Comparison of ENCODE assay signal across 21 mouse cellular contexts in genomic region chr2:18936446-18936845, GRCm38 (mm10).
DNase-seq lines count a peak whose midpoint lies in the region; ATAC-seq and TF ChIP-seq lines count a peak whose summit lies in the region.
"Had no signal": no experiment of that assay in that cellular context is flagged by ENCODE, and none has a peak within 500 bp of the region (broad histone marks: within the 10 kb centered on the region; RNA-seq: fewer than 3 reads in every experiment).

No protein-coding gene starts in this region.

- H3K79me2 ChIP-seq in MEL (ENCODE audit: control insufficient read depth, insufficient read depth, low read length, poor library complexity) = peaks cover 5% of the 10 kb centered on the region

- H3K27ac ChIP-seq in heart, embryonic 10.5 days = peak overlapping the region; percentile 70
- H3K27ac ChIP-seq in MEL (ENCODE audit: control insufficient read depth, low read depth, low read length) = peak overlapping the region; percentile 93
- peak overlapping the region; percentile 85 for H3K27ac ChIP-seq in liver, embryonic 16.5 days (ENCODE audit: low read length)
- H3K27ac ChIP-seq: embryonic facial prominence, embryonic 13.5 days; gastrocnemius, adult 2 months; hindbrain, embryonic 13.5 days; midbrain, embryonic 12.5 days had no signal

- no peaks in the 10 kb centered on the region for H3K9me3 ChIP-seq in heart, embryonic 10.5 days
- no peaks in the 10 kb centered on the region for H3K9me3 ChIP-seq in MEL (replicated peaks; ENCODE audit: insufficient read depth, low read length)
- no peaks in the 10 kb centered on the region for H3K9me3 ChIP-seq in liver, embryonic 16.5 days (replicated peaks; ENCODE audit: control insufficient read depth, low read length)
- H3K9me3 ChIP-seq: embryonic facial prominence, embryonic 13.5 days; hindbrain, embryonic 13.5 days; midbrain, embryonic 12.5 days had no signal

- peak in 1 of 2 experiments; percentile 22; a peak in 1 of 4 replicates for TF ChIP-seq EP300 in MEL (IDR thresholded peaks at IDR 0.05; ENCODE audit: low read depth in 1 of 2, low read length in 2 of 2)

- peaks cover 62% of the 10 kb centered on the region for H3K4me1 ChIP-seq in heart, embryonic 10.5 days
- H3K4me1 ChIP-seq in MEL (ENCODE audit: control insufficient read depth in 1 of 2, insufficient read depth in 2 of 2, low read length in 2 of 2) = peaks cover 33 to 54% of the 10 kb centered on the region in 2 experiments
- peaks cover 73% of the 10 kb centered on the region for H3K4me1 ChIP-seq in liver, embryonic 16.5 days (ENCODE audit: control insufficient read depth, low read depth, low read length)

- no peak for ATAC-seq in liver, embryonic 16.5 days (ENCODE audit: low read depth)
- no peak for ATAC-seq in cerebellum, adult (ENCODE audit: insufficient number of reproducible peaks, low FRiP score, low TSS enrichment)
- ATAC-seq: forebrain, embryonic 14.5 days; Patski had no signal

- WGBS in heart, embryonic 10.5 days = 88% methylated on average over 7 of the region's 7 CpGs
- WGBS in liver, embryonic 16.5 days (ENCODE audit: insufficient replicate concordance) = 43% methylated on average over 7 of the region's 7 CpGs

- no peak for TF ChIP-seq POLR2A in MEL (IDR thresholded peaks at IDR 0.05; ENCODE audit: control insufficient read depth in 1 of 2, insufficient read depth in 1 of 2, low read depth in 1 of 2, low read length in 2 of 2, poor library complexity in 1 of 2)

- peak overlapping the region; percentile 44 for H3K9ac ChIP-seq in MEL (ENCODE audit: control insufficient read depth, low read depth, low read length, poor library complexity, severe bottlenecking)
- H3K9ac ChIP-seq in liver, embryonic 16.5 days (ENCODE audit: low read depth, low read length) = peak overlapping the region; percentile 28; the same call in 1 of the 2 replicates
- H3K9ac ChIP-seq: embryonic facial prominence, embryonic 13.5 days; hindbrain, embryonic 13.5 days; midbrain, embryonic 12.5 days had no signal

- peak; percentile 14; the same call in 1 of the 2 replicates for TF ChIP-seq RAD21 in MEL (IDR thresholded peaks at IDR 0.05; ENCODE audit: low read depth, low read length)

- no peak for DNase-seq in heart, embryonic 10.5 days (ENCODE audit: low spot score)
- no peak for DNase-seq in heart, adult 18-20 months
- DNase-seq in MEL (ENCODE audit: low read depth, low spot score) (peak; percentile 75), liver (peak; percentile 59)
- no peak for DNase-seq in natural killer cell, adult 2 months (ENCODE audit: low spot score in 2 of 2)
- DNase-seq: cerebellum, adult 8-10 months; cerebellum, postnatal 36 days; embryo, embryonic 11 days; gastrocnemius, adult 2 months; kidney, adult 9 months; kidney, postnatal 14 days; lung, adult 18-20 months; lung, postnatal 10 days; thymus, postnatal 25 days had no signal

- no peaks in the 10 kb centered on the region for H3K36me3 ChIP-seq in heart, embryonic 10.5 days
- peaks cover 0 to 49% of the 10 kb centered on the region in 2 experiments; a peak in 2 of 4 replicates for H3K36me3 ChIP-seq in MEL (ENCODE audit: control insufficient read depth in 1 of 2, insufficient read depth in 2 of 2, low read length in 2 of 2)
- H3K36me3 ChIP-seq in liver, embryonic 16.5 days (ENCODE audit: control insufficient read depth, insufficient read depth) = no peaks in the 10 kb centered on the region
- H3K36me3 ChIP-seq: embryonic facial prominence, embryonic 13.5 days; hindbrain, embryonic 13.5 days; midbrain, embryonic 12.5 days had no signal

- no peak overlapping the region for H3K4me3 ChIP-seq in heart, embryonic 10.5 days
- H3K4me3 ChIP-seq in MEL (ENCODE audit: control insufficient read depth in 1 of 2, insufficient read depth in 1 of 2, low read depth in 2 of 2, low read length in 2 of 2) = peak overlapping the region in 1 of 2 experiments; percentile 5; a peak in 1 of 4 replicates
- H3K4me3 ChIP-seq in liver, embryonic 16.5 days (ENCODE audit: low read depth, low read length) = no peak overlapping the region
- H3K4me3 ChIP-seq: embryonic facial prominence, embryonic 13.5 days; gastrocnemius, adult 2 months; hindbrain, embryonic 13.5 days; midbrain, embryonic 12.5 days had no signal

- H3K4me2 ChIP-seq in liver, embryonic 16.5 days (ENCODE audit: low read depth, low read length) = peak overlapping the region; percentile 43
- H3K4me2 ChIP-seq: embryonic facial prominence, embryonic 13.5 days; hindbrain, embryonic 13.5 days; midbrain, embryonic 12.5 days had no signal

- TF ChIP-seq CTCF in MEL (IDR thresholded peaks at IDR 0.05 in 2 of 3, conservative IDR thresholded peaks at IDR 0.05 in 1 of 3; ENCODE audit: control insufficient read depth in 1 of 3, insufficient read depth in 1 of 3, low read depth in 2 of 3, low read length in 3 of 3, poor library complexity in 1 of 3, severe bottlenecking in 1 of 3) = peak; percentile 34 to 55 (median 42); a peak in 5 of 6 replicates

- H3K27me3 ChIP-seq in heart, embryonic 10.5 days (ENCODE audit: insufficient read depth, poor library complexity, severe bottlenecking) = no peaks in the 10 kb centered on the region
- H3K27me3 ChIP-seq in MEL (ENCODE audit: control insufficient read depth in 1 of 2, insufficient read depth in 2 of 2, low read length in 2 of 2) = no peaks in the 10 kb centered on the region
- H3K27me3 ChIP-seq in liver, embryonic 16.5 days (ENCODE audit: control insufficient read depth, insufficient read depth, low read depth, low read length) = no peaks in the 10 kb centered on the region
- H3K27me3 ChIP-seq: hindbrain, embryonic 13.5 days; midbrain, embryonic 12.5 days; Patski had no signal

TF ChIP-seq in MEL, 35 proteins besides CTCF, POLR2A, EP300 and RAD21:
- TF ChIP-seq CHD1 (IDR thresholded peaks at IDR 0.05; ENCODE audit: low read depth, low read length) (no peak), TBP (IDR thresholded peaks at IDR 0.05; ENCODE audit: low read depth, low read length) (0 out of 2 replicates have a peak, but pooled peaks have one; percentile 25), RCOR1 (IDR thresholded peaks at IDR 0.05; ENCODE audit: low read depth, low read length) (no peak; the same call in 1 of the 2 replicates), MXI1 (IDR thresholded peaks at IDR 0.05; ENCODE audit: low read depth, low read length) (peak; percentile 50; the same call in 1 of the 2 replicates), SMC3 (IDR thresholded peaks at IDR 0.05; ENCODE audit: low read depth, low read length) (peak; percentile 18; the same call in 1 of the 2 replicates)

Comparison
In these comparisons a context has a peak if more than half of its experiments do, and no peak if none do; other contexts are left out.
1. DNase-seq: peak in MEL (single experiment) and liver (single experiment); none in heart, embryonic 10.5 days (single experiment), heart, adult 18-20 months (0 of 2) and natural killer cell, adult 2 months (0 of 2).
2. Peak in every context shown above with its lines, with median percentiles within 50 percentile points of each other: H3K27ac ChIP-seq.